Mouse (Mus musculus) spleen, adult 2 months (tissue): Measurements from ENCODE around the gene Prss50.

ENCODE experiments used
- CTCF ChIP-seq: fragments of 200-500 bp; IDR thresholded peaks from 2 replicates; pipeline ENCODE4 v1.5.1; 2011; ENCODE audit warnings: mild to moderate bottlenecking, inconsistent platforms; ENCODE audit not compliant: insufficient read depth, insufficient read length, insufficient replicate concordance; ENCODE audit errors: extremely low read depth
- POLR2A ChIP-seq: fragments of 200-500 bp; IDR thresholded peaks from 2 replicates; pipeline ENCODE4 v1.6.1; 2011; ENCODE audit warnings: low read depth, low read length, inconsistent platforms

DNA sequence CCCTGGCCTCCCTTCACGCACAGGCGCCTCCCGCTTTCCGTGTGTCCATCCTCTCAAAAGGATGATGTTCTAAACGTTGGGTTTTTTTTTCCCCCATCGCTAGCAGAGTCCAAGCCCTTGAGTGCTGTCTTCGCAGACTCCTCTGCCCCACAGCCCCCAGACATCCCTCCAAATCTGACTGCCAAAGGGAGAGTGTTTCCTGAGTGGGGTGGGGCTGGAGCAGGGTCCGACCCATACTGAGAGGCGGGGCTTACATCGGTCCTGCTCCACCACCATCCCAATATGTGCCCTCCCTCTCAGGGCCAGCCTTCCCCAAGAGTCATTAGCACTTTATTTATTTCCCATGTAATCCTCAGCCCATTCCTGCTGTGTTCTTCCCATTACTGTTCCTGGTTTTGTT is 22.8 kb upstream of the Prss50 start:
- TF ChIP-seq CTCF (no peak), POLR2A (no peak)
